Mouse (Mus musculus) heart, embryonic 11.5 days (tissue): ENCODE measurements around the gene Mettl26. TPM values are rescaled to one million over a fixed set of nuclear protein-coding genes. Genes with fewer than 3 reads are reported as not detected.

Experiments
- ATAC-seq: fragments of 200-750 bp; cut with Nextera tagmentation; replicated peaks from 2 replicates; pipeline ENCODE4 v1.8.0; 2017; ENCODE audit warnings: moderate library complexity; ENCODE audit not compliant: insufficient number of reproducible peaks, low FRiP score, low TSS enrichment
- H3K27ac ChIP-seq: fragments of 300-500 bp; sonication (generic); 2 replicates; pipeline ENCODE4 v1.5.1; 2014; ENCODE audit warnings: mild to moderate bottlenecking, low read depth, low read length
- H3K27me3 ChIP-seq: fragments of 300-500 bp; sonication (generic); 2 replicates; pipeline ENCODE4 v1.6.1; 2014; ENCODE audit warnings: mild to moderate bottlenecking, low read length, mixed read lengths; ENCODE audit not compliant: control insufficient read depth, insufficient read depth
- H3K36me3 ChIP-seq: fragments of 300-500 bp; sonication (generic); 2 replicates; pipeline ENCODE4 v1.6.1; 2014; ENCODE audit warnings: mild to moderate bottlenecking, low read length, moderate library complexity, mixed read lengths; ENCODE audit not compliant: control insufficient read depth, insufficient read depth
- H3K4me1 ChIP-seq: fragments of 300-500 bp; sonication (generic); 2 replicates; pipeline ENCODE4 v1.6.1; 2014; ENCODE audit warnings: low read length; ENCODE audit not compliant: control insufficient read depth, insufficient read depth
- H3K4me2 ChIP-seq: fragments of 300-500 bp; sonication (generic); 2 replicates; pipeline ENCODE4 v1.6.1; 2014; ENCODE audit warnings: mild to moderate bottlenecking, moderate library complexity
- H3K4me3 ChIP-seq: fragments of 300-500 bp; sonication (generic); 2 replicates; pipeline ENCODE4 v1.5.1; 2014; ENCODE audit warnings: low read depth, low read length
- H3K9ac ChIP-seq: fragments of 300-500 bp; sonication (generic); 2 replicates; pipeline ENCODE4 v1.6.1; 2014; ENCODE audit warnings: mild to moderate bottlenecking, low read depth, low read length, moderate library complexity
- H3K9me3 ChIP-seq: fragments of 300-500 bp; sonication (generic); replicated peaks from 2 replicates; pipeline ENCODE4 v1.6.1; 2016; ENCODE audit warnings: low read length; ENCODE audit not compliant: control insufficient read depth
- WGBS: fragments of 180-500 bp; shearing (Covaris S2); extraction: QIAGEN DNeasy Blood & Tissue Kit; methylation state at CpG from one replicate; pipeline ENCODE4 v1.1.7; 2014; ENCODE audit not compliant: insufficient replicate concordance; 5-methylcytosine and 5-hydroxymethylcytosine counted together
- polyA plus RNA-seq: library from polyadenylated mRNA; unstranded; fragments of >200 nt; fragmentation: Nextera tagmentation; extraction: Ambion mirVana; gene quantifications from 2 replicates; pipeline ENCODE4 v1.2.1, GENCODE M21; 2014

Mettl26 gene
- polyA plus RNA-seq, 1 experiment from 2014 or later = 46.0 TPM

DNA sequence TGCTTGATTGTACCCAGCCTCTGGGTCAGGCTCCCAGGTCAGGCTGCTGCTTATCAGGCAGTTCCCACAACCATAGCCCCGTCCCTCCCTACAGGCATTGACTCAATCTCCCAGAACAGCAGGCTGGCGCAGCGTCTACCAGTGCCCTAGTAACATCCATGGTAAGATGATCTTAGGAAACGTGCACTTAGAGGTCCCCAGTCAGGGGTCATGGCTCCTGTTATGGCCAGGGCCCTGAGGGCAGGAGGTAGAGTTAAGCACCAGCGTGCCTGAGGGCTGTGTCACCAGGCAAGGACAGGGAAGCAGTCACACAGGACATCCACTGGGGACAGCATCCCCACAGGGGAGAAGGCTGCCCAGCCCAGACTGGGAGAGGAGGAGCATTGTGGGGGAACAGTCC, 7.4 kb downstream of the Mettl26 start:
- Histone ChIP-seq H3K4me3 (no peak overlapping the region), H3K9me3 (no peaks in the 10 kb centered on the region), H3K27me3 (no peaks in the 10 kb centered on the region), H3K9ac (no peak overlapping the region), H3K4me2 (no peak overlapping the region), H3K4me1 (peaks cover 16% of the 10 kb centered on the region), H3K27ac (no peak overlapping the region), H3K36me3 (peaks cover 11% of the 10 kb centered on the region)
- WGBS = 30% methylated on average over 5 of the region's 5 CpGs
- no peak for ATAC-seq

DNA sequence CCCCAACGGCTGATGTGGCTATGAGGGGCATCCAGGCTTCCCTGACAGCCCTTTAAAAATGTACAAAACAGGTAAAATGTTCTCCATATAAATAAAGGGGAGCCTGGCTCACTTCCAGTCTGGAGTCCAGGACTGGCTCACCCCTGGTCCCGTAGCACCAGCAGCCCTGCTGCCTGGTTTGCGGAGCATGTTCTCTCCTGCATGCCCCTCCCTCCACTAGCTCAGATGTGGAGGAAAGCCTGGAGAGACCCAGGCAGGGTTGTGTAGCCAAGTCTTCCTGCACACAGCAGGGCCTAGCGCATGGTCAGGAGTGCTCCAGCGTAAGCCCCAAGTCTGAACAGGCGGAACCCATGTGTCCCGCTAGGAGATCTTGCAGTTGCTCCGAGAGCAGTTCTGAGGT, 8.4 kb downstream of the Mettl26 start:
- H3K27ac ChIP-seq = no peak overlapping the region
- H3K36me3 ChIP-seq = peaks cover 12% of the 10 kb centered on the region
- no peak overlapping the region for H3K9ac ChIP-seq
- H3K4me1 ChIP-seq = peaks cover 16% of the 10 kb centered on the region
- no peak overlapping the region for H3K4me3 ChIP-seq
- no peaks in the 10 kb centered on the region for H3K9me3 ChIP-seq
- no peak for ATAC-seq
- 88% methylated on average over 8 of the region's 8 CpGs for WGBS
- no peaks in the 10 kb centered on the region for H3K27me3 ChIP-seq
- no peak overlapping the region for H3K4me2 ChIP-seq

DNA sequence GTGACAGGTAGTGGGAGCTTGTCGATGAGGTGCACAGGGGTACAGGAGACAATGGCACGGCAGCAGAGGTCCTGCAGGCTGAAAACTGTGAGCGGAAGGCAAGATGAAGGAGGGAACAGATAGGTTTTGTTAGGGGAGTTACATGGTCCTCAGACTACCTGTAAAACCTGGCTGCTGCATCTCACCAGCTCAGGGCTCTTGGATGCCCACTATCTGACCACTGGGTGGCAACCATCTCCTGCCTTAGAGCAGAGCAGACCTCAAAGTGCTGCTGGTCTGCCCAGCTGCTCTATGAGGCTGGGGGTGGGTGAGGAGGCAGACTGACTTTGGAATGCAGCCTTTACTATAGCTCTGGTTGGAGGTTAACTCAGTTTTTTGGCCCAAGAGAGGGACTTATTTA, 8.9 kb downstream of the Mettl26 start:
- 95% methylated on average over 3 of the region's 3 CpGs for WGBS
- no peak overlapping the region for H3K9ac ChIP-seq
- no peaks in the 10 kb centered on the region for H3K27me3 ChIP-seq
- no peak overlapping the region for H3K27ac ChIP-seq
- peaks cover 11% of the 10 kb centered on the region for H3K36me3 ChIP-seq
- no peak overlapping the region for H3K4me3 ChIP-seq
- no peak overlapping the region for H3K4me2 ChIP-seq
- H3K4me1 ChIP-seq = peaks cover 16% of the 10 kb centered on the region
- H3K9me3 ChIP-seq = no peaks in the 10 kb centered on the region
- no peak for ATAC-seq

GRCm38 (mm10) chr17:25885636-25886035, 10.8 kb downstream of the Mettl26 start:
- no peaks in the 10 kb centered on the region for H3K9me3 ChIP-seq
- 65% methylated on average over 4 of the region's 4 CpGs for WGBS
- H3K27me3 ChIP-seq = no peaks in the 10 kb centered on the region
- no peak overlapping the region for H3K27ac ChIP-seq
- peaks cover 16% of the 10 kb centered on the region for H3K4me1 ChIP-seq
- no peak overlapping the region for H3K9ac ChIP-seq
- no peak overlapping the region for H3K4me2 ChIP-seq
- peaks cover 10% of the 10 kb centered on the region; the same call in 1 of the 2 replicates for H3K36me3 ChIP-seq
- H3K4me3 ChIP-seq = no peak overlapping the region
- ATAC-seq = no peak

GRCm38 (mm10) chr17:25886806-25887205, 11.9 kb downstream of the Mettl26 start:
- H3K9me3 ChIP-seq = no peaks in the 10 kb centered on the region
- ATAC-seq = no peak
- no peak overlapping the region for H3K4me3 ChIP-seq
- no peaks in the 10 kb centered on the region for H3K27me3 ChIP-seq
- H3K27ac ChIP-seq = no peak overlapping the region
- H3K36me3 ChIP-seq = peaks cover 7% of the 10 kb centered on the region; the same call in 1 of the 2 replicates
- H3K4me1 ChIP-seq = peaks cover 5% of the 10 kb centered on the region
- no peak overlapping the region for H3K9ac ChIP-seq
- no peak overlapping the region for H3K4me2 ChIP-seq

DNA sequence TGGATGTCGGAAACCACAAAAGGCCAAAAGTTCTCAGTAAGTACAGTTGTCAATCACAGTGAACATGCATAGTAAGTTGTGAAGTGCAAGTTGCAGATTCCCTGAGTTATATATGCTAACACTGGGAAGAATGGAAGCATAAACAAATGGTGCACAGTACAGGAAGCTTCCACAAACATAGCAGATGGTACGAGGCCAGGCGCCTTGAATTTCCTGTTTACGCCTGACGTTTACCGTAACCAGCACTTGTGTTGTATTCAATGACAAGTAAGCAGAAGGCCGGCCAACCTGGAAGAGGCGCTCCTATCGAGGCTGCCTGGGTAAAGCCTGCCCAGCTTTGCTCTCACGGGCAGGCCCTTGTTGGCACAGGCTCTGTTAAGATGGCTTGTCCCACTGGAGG, 12.6 kb downstream of the Mettl26 start:
- Histone ChIP-seq H3K9me3 (no peaks in the 10 kb centered on the region), H3K36me3 (peaks cover 7% of the 10 kb centered on the region; the same call in 1 of the 2 replicates), H3K9ac (no peak overlapping the region), H3K27me3 (no peaks in the 10 kb centered on the region), H3K4me1 (no peaks in the 10 kb centered on the region), H3K4me3 (no peak overlapping the region), H3K27ac (no peak overlapping the region), H3K4me2 (no peak overlapping the region)
- WGBS = 81% methylated on average over 10 of the region's 10 CpGs
- no peak for ATAC-seq

- 77% methylated on average over 3 of the region's 3 CpGs for WGBS
- H3K27me3 ChIP-seq = no peaks in the 10 kb centered on the region
- H3K36me3 ChIP-seq = peaks cover 3% of the 10 kb centered on the region; the same call in 1 of the 2 replicates
- H3K4me3 ChIP-seq = no peak overlapping the region
- no peak overlapping the region for H3K4me2 ChIP-seq
- H3K9me3 ChIP-seq = no peaks in the 10 kb centered on the region
- no peaks in the 10 kb centered on the region for H3K4me1 ChIP-seq
- ATAC-seq = no peak
- no peak overlapping the region for H3K27ac ChIP-seq
- H3K9ac ChIP-seq = no peak overlapping the region
Observed at GRCm38 (mm10) chr17:25888837-25889236, 14.0 kb downstream of the Mettl26 start.

DNA sequence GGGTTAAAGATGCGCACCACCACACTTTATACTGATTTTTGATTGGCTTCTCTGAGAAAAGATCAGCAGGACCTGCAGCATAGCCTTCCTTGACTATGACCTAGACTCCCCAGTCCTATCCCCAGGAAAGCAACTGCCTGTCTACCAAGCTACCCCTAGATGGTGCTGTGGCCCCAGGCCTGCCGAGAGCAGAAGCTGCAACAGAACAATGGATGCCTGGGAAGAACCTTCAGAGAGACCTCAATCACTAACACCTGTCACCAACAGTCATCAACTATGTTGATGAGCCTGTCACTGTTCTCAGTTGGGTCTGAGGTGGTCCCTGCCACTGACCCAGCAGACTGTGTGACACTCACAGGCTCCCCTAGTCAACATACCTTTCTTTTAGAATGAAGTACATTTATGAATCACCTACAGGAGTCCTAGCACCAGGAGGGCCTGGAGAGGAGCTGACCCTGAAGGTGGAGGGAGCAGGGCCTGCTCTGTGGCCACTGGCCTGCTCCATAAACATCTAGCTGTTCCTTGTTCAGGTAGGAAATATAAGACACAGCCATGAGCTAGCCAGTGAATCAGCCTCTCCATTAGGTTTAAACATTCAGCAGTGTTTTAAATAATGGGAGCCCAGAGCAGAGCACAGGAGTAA, 19.2 kb downstream of the Mettl26 start:
- 0 out of 2 replicates have a peak, but pooled peaks cover 5% of the 10 kb centered on the region for H3K4me1 ChIP-seq
- H3K4me2 ChIP-seq = no peak overlapping the region
- no peak overlapping the region for H3K9ac ChIP-seq
- H3K4me3 ChIP-seq = no peak overlapping the region
- WGBS = 21% methylated on average over 2 of the region's 2 CpGs
- no peak for ATAC-seq
- no peaks in the 10 kb centered on the region for H3K9me3 ChIP-seq
- no peak overlapping the region for H3K27ac ChIP-seq
- no peaks in the 10 kb centered on the region for H3K36me3 ChIP-seq
- H3K27me3 ChIP-seq = no peaks in the 10 kb centered on the region

- no peak overlapping the region for H3K27ac ChIP-seq
- WGBS = 24% methylated on average over 2 of the region's 2 CpGs
Observed at GRCm38 (mm10) chr17:25895415-25895814, 20.5 kb downstream of the Mettl26 start.

More at GRCm38 (mm10) chr17:25895415-25895814, 20.5 kb downstream of the Mettl26 start:
- no peak overlapping the region for H3K4me3 ChIP-seq
- no peaks in the 10 kb centered on the region for H3K27me3 ChIP-seq
- 0 out of 2 replicates have a peak, but pooled peaks cover 5% of the 10 kb centered on the region for H3K4me1 ChIP-seq
- H3K4me2 ChIP-seq = no peak overlapping the region
- no peak overlapping the region for H3K9ac ChIP-seq
- no peaks in the 10 kb centered on the region for H3K9me3 ChIP-seq
- ATAC-seq = no peak
- H3K36me3 ChIP-seq = no peaks in the 10 kb centered on the region; the same call in 1 of the 2 replicates
